Mouse (Mus musculus) cerebral cortex, adult 2 months (tissue): ENCODE results near the gene Cox20.

Source experiments
- WGBS: fragments of 180-500 bp; shearing (Covaris S2); methylation state at CpG from one replicate; pipeline ENCODE4 v1.1.7; 2018; 5-methylcytosine and 5-hydroxymethylcytosine counted together

Gene Cox20

DNA sequence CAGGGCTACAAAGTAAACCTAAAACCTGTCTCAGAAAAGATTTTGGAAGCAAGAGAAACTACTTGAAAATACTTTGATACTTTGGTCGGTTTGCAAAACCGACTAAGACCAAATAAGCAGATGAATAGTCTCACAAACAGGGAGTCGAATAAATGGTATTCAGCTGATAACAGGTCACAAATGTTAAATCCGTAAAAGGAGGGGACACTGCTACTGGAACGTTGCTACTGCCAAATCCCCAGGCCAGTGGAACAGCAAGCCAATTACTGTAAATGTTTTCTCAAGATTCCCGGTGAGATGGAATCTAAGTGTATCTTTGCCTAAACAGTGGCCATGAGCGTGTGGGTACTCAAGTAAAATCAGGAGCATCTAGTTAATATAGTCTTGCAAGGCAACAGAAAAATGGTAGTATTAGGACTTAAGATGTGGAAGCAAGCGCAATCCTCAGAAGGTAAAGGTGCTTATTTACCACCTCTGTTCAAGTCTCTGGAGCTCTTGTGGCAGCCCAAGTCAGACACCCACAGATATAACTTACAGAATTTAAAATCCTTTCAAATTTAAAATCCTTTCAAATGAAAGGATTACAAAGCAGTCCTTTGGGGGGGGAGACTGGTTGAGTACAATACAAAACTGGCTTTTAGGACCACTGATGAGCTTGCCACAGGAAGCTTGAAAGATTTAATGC is 1.2 kb downstream of the Cox20 start:
- 10% methylated on average over 8 of the region's 8 CpGs for WGBS

DNA sequence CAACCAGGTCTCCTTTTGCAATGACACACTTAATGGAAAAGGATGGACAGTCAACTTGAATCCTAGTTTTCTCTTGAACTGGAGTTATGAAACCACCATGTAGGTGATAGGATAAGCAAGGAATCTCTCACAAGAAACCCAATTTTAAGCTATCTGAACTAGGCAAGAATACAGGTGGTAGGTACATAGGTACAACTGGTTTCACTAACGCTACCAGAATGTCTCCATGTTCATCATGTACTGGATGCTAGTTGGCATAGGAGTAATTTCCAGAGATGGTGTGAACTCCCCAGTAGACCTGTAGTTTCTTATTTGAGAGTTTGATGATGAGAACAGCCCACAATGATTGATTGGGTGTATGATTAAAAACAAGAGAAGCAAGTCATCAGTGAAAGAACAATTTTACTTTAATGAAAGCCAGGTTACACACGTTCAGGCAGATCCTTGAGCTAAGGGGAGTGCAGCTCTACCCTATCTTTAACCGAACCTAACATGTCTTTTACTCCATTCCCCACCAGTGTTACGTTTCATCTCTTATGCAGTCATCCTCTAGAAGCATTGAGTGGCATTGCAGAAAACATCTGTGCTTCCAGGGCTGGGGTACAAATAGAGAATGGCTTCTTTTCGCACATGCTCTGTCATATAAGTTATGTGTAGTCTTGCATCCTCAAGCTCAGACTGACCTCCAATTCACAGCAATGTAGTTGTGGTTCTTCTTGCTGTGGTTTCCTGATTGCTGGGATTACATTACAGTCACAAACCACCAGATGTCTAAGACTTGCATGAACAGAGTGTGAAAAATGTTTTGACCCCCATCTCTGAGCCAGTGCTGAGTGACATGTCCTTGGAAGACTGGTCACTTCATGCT is 2.0 kb downstream of the Cox20 start:
- WGBS: 22% methylated on average over 5 of the region's 5 CpGs

DNA sequence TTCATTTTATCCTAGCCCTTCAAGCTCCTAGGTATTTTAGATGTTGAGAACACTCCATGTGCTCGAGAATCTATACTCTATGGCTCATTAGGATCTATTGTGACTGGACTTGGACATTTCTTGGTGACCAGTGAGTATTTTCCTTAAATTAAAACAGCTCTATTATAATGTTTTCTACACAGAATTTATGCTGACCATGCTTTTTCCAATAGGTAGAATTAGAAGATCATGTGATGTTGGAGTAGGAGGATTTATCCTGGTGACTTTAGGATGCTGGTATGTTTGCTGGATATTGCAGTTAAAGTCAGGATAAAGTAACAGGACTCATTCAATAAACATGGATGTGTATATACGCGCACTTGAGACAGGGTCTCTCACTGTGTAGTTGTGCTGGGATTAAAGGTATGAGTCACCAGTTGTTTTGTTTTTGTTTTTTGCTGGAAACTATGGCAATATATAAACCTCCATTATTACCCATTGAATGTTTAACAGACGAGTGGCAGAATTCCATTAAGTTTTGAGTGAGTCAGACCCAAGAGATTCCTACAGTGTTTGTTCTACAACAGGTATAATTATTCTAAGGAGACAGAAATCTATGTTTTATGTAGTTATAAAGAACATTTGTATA is 2.9 kb downstream of the Cox20 start:
- whole genome bisulfite sequencing: 31% methylated on average over 4 of the region's 4 CpGs

DNA sequence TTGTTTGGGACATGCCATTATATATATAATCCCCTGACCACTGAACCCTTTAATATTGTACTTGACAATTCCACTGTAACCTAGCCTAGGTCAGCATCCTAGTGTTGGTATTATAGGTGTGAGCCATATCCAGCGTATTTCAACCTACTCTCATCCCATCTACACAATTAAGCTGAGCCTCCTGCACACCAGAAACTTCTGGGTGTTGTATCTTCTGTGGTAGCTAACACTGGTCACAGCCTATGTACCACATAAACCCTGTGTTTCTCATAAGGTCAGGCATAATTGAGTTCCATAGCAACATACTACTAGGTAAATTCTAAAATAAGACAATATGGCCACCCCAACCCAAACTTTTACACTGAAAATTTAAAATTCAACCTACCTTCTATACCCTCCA is 4.3 kb downstream of the Cox20 start:
- 73% methylated on average over 1 of the region's 1 CpGs for WGBS

DNA sequence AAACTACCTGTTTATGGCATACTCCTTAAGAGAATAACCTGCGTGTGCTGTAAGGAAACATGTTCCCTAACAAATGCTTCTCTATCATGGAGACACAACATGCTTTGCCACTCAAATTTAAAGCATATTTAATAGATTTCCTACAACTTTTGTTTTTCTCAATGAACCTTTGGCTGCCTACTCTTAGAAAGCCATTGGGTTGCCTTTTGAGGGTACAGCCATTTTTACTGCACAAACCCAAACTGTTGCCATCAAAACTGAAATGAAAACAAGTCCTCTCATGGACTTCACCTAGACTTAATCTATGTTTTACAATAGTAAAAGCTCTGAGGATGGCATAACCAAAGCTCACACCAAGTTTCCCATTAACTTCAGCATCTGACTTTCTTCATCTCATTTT is 5.6 kb downstream of the Cox20 start:
- WGBS: 83% methylated on average over 1 of the region's 1 CpGs

DNA sequence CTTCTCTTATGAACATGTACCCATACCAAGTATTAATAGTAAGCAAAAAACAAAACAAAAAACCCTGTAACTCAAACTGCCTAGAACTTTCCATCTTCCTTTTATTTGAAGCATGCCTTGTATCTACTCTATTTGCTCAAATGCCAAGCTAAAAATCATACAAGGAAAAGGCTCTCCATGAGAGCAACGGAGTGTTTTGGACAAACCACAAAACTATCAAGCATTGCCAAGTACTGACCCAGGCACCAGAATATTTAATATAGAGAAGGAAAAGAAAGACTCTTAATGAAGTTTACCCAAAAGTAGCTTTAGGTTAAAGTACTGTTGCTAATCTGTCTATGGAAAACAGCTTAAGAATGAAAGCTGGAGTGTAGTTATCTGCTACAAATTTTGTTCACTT is 7.4 kb downstream of the Cox20 start:
- 32% methylated on average over 1 of the region's 1 CpGs for WGBS

DNA sequence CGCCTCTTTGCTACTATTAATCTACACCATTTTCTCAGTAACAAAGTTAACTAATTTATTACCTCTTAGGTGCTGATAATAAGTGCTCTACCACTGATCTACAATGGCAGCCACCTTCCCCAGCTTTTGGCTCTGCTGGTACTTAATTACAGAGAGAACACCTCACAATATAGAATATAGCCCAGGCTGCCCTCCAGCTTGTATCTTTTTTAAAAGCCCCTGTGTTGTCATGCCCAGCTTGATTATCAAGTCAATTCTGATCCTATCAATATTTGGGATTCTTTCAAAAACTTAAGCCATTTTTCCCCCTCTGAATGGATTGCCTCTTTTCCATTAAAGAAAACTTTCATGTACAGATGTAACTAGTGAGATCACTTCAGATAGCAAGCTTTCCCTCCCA is 8.0 kb downstream of the Cox20 start:
- WGBS: 71% methylated on average over 1 of the region's 1 CpGs

DNA sequence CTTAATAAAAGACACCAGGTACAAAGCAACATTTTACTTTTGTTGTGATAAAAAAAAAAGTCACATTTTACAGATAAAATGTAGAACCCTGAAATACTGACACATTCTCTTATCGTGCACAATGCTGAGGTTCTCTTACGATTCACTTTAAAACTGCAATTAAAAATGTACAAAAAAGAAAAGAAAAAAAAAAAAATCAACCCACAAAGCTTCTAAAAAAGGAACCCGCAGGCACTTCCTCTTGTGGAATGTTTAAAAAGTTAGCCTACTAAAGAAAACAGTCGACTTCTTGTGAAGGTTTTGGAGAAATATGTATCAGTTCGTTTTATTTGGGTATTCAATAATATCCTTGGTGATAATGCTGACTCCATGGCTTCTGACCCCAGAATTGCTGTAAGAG is 10.1 kb downstream of the Cox20 start:
- 20% methylated on average over 5 of the region's 5 CpGs for WGBS

DNA sequence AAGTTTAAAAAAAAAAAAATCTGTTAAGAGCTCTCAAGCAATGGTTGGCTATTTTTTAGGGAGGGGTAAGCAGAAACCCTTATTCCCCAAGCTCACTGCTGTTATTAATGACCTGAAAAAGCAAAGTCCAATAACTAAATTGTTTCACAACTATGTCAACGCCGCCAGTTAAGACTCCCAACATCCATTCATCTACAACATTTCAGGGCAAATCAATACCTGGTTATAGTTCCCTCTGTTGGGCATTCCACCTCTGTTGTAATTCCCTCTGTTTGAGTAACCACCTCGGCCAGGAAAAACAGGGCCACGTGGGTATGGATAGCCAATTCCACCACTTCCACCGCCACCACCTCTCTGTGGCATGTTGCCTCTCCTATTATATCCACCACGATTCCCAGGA is 11.0 kb downstream of the Cox20 start:
- WGBS: 37% methylated on average over 6 of the region's 6 CpGs

DNA sequence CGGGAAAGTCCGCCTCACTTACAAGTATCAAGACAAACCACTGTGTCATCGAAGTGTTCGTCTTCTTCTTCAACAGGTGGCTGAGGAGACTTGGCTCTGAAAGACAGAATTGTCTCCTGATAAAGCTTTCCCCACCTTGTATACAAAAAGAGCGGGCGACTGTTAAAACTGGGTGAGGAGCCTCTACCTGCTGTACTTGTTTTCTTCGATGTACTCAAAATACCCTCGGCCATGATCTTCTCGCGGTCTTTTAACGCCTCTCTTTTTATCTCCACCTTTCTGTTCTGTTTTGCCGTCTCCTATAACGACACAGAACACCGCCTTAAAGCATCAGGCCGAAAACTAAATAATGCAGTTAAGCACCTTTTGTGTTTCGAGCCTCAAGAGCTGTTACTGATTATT is 16.9 kb downstream of the Cox20 start:
- under 1% methylated on average over 16 of the region's 16 CpGs for WGBS

DNA sequence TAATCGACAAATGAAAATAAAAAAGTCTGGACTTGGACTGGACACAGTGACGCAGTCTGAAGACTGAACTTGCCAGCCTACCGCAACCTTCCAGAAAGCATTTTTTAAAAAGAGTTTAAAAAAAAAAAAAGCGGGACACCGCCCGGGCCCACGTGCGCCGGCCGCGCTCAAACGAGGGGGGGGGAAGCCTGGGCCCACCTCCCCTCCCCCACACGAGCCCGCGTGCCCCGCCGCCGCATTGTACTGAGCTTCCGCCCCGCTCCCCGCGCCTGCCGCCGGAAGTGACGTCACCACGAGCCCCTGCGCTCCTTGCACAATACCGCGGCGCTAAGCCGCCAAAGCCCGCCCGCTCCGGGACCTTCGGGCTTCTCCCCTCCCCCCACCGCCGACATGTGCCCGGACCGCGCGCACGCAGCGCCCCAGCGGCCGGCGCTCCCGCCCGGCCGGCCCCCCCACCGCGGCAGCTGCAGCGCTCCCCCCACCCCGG is 17.4 kb downstream of the Cox20 start:
- 1% methylated on average over 50 of the region's 53 CpGs for WGBS

DNA sequence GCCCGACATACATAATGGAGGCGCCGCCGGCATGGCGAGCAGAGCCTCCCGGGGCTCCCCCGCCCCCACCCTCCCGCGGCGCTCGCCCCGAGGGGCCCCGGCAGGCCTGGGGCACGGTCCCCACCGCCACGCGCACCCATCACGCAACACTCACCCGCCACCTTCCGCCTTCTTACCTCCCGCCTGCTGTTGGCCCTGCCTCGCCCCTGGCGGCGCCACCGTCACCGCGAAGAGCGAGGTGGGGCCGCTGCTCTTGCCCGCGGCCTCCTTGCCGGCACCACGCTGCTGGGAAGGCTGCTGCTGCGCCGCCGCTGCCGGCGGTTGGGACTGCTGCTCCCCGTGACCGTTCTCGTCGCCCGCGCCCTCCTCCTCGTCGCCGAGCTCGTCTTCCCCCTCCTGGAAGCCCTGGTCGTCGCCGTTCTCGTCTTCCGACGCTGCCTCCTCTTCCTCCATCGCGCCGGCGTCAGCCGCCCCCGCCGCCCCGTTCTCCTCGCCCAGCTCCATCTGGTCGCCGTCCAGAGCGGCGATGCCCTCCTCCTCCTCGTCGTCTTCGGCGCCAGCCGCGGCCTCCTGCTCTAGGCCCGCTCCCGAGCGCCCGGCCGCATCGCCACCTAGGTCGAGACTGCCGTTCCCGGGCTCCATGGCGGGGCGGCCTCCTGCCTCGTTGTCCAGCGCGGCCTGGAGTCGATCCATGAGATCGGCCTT is 18.0 kb downstream of the Cox20 start:
- WGBS: under 1% methylated on average over 88 of the region's 89 CpGs

DNA sequence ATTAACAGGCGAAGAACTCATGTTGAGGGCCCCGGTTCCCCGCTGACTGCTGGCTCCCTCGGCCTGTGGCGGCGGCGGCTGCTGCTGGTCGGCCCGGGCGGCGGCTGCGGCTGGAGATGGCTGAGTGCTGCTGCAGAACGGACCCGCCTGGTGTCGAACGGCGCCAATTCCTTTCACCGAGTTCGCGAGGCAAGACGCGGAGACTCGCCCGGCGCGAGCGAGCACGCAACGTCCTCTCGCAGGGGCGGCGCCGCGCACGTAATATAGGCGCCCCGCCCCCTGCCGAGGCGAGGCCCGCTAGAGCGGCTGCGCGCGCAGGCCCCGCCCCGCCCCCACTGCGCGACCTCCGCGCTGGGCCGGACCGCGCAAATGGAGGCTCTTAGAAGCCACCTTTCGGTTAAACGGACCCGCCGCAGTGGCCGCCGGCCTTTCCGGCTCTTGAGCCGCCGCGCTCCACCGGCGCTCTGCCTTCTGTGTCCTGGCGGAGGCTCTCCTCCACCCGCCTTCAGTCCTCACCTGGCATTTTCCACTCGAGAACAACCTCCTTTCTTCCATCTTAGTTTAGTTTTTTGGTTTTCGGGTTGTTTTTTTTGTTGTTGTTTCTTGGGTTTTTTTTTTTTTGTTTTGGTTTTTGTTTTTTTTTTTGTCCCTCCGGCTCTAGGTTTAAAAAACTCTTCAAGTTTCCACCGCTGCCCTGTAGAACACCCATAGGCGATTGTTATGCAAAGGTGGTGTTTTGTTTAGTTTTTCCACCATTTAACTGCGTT is 18.8 kb downstream of the Cox20 start, which contains the start of gene Hnrnpu:
Gene Hnrnpu, minus strand, starts transcription at position 247 of the 767 bp plus-strand sequence.
- WGBS: under 1% methylated on average over 73 of the region's 73 CpGs

DNA sequence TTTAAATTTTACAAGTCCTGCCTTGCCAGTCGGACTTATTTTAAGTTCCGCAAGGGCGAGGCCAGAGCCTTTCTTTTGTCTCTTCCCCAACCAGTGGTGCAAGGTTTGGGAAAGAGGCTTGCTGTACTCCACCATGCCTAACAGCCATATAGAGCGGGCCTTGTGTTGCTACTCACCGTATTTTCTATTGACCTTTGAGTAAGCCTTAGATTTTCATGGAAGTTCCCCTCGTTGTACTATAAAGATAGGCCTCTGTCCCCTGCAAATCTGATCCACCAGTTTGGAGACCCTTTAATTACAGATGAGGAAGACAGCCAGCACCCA is 19.4 kb downstream of the Cox20 start:
- 6% methylated on average over 6 of the region's 6 CpGs for WGBS

DNA sequence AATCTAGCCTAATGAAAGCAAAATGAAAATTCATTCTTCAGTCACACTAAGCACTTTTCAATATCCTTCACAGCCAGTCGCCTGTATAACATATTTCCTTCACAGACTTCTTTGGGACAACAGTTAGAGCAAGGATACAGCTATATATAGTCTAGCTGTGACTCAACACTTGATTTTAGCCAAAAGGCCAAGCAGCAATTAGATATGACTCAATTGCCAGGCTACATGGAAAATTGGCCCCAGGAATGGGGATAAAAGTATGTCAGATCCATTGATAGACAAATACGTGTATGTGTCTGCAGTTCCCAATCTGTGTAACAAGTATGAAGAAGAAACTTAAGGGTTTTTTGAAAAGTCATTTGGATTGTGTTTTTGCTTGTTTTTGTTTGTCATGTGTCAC is 21.3 kb downstream of the Cox20 start:
- 95% methylated on average over 2 of the region's 2 CpGs for WGBS

DNA sequence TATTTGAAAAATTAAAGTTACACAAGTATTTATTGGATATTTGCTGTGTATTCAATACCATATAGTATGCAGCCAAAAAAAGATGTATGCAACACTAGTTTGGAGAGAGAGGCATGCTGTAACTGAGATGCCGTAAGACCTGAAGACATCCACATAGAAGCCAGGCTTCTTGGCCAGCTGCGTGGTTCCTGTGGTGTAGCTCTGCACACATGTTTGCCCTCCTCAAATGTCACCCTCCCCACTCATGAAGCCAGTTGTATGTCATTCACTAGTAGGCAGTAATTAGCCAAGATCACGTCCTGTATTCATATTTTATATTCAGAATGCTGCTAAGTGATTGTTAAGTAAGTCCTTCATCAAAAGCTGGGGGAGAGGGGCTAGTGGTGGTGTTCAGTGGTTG is 22.5 kb downstream of the Cox20 start:
- 91% methylated on average over 3 of the region's 3 CpGs for WGBS

DNA sequence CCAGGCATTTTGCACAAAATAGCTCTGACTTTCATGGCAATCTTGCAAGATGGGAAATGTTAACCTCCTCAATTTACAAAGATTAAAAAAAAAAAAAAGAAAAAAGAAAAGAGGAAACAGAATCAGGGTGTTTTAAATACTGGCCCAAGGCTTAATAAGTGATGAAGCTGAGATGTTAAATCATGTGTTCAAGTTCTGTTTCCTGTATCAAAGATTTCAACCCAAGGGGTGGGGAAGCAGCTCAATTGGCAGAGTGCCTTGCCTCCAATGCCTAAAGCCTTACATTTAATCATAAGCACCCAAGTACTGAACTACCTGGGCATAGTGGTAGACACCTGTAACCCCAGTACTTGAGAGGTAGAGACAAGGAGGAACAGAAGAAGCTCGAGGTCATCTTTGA is 23.1 kb downstream of the Cox20 start:
- 63% methylated on average over 1 of the region's 1 CpGs for WGBS

DNA sequence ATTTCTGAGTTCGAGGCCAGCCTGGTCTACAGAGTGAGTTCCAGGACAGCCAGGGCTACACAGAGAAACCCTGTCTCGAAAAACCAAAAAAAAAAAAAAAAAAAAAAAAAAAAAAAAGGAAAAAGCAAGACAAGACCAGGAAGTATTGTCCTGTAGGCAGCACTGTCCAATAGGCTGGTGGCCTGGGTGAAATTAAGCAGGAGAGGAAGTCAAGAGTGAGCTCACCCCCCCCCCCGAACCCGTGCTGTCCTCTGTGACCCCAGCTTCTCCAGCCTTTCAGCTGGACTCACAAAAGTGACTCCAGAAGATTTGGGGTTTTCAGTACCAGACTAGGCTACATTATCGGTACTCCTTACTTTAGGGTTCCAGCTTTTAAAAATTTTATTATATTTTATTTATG is 23.7 kb downstream of the Cox20 start:
- WGBS: 80% methylated on average over 5 of the region's 5 CpGs

DNA sequence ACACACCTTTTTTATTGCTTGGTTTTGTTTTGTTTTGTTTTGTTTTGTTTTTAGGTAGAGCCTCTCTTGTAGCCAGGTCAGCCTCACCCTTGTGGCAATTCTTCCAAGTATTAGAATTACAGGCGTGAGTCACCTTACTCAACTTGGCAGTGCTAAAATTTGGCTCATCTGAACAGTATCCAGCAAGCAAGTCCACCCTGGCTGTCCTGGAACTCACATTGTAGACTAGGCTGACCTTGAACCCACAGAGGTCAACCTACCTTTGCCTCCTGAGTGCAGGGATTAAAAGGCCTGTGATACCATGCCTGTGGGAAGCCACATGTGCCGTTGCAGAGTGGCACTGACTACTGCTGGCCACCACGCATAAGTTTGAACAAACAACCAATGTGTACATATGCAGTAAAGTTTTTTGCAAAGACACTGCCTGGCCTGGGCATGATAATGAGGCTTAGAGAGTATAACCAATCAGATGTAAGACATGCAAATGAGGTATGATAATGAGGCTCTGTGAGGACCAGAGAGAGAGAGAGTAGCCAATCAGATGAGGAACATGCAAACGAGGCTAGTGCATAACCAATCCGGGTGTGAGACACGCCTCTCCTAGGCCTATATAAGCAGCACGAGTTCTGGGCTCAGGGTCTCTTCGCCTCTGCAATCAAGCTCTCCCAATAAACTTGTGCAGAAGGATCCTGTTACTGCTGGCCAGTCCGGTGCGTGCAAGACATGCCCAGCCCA is 25.3 kb downstream of the Cox20 start:
- WGBS: 96% methylated on average over 10 of the region's 10 CpGs

DNA sequence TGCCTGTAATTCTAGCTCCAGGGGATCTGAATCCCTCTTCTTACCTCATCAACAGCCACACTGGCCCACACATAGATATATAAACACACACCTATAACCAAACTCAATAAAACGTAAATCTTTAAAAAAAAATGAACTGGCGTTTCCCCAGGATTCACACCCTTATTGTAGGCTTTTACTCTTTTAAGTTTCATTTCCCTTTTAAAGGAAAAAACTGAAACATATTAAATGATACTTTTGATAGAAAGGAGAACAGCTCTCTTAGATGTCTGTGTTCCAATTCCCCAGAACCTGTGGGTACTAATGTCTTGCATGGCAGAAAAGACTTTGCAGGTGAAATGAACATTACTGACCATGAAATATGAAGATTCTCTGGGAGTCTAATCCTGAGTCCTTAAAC is 31.9 kb downstream of the Cox20 start:
- 87% methylated on average over 2 of the region's 2 CpGs for WGBS

DNA sequence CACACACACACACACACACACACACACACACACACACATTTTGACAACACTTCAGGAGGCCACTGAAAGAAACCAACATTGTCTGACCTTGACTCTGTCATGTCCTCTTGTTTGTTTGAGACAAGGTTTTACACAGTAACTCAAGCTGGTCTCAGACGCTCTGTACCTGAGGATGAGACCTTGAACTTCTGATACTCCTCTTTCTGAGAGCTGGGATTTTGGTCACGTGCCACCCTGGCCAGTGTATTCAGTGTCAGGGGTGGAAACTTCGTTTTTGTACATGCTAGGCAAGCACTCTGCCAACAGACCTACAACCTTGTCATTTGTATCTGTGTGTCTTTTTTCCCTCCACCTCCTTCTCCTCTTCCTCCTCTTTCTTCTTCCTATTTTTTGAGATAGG is 35.6 kb downstream of the Cox20 start:
- WGBS: 81% methylated on average over 3 of the region's 3 CpGs
